In genomic region chr5:105484247-105484646, GRCm38 (mm10) we compare ENCODE assay signal across 24 mouse cellular contexts. TPM values are rescaled to one million over a fixed set of nuclear protein-coding genes. Genes with fewer than 3 reads are reported as not detected.
DNase-seq lines count a peak whose midpoint lies in the region; ATAC-seq and TF ChIP-seq lines count a peak whose summit lies in the region.
"Had no signal": no experiment of that assay in that cellular context is flagged by ENCODE, and none has a peak within 500 bp of the region (broad histone marks: within the 10 kb centered on the region; RNA-seq: fewer than 3 reads in every experiment).

No protein-coding gene starts in this region.

- no peaks in the 10 kb centered on the region for H3K27me3 ChIP-seq in embryonic facial prominence, embryonic 15.5 days
- no peaks in the 10 kb centered on the region for H3K27me3 ChIP-seq in intestine, embryonic 16.5 days (replicated peaks; ENCODE audit: control insufficient read depth, insufficient read depth, low read length)
- H3K27me3 ChIP-seq: embryonic facial prominence, embryonic 13.5 days; midbrain, embryonic 12.5 days; neural tube, embryonic 13.5 days had no signal

- peaks cover 21% of the 10 kb centered on the region for H3K36me3 ChIP-seq in embryonic facial prominence, embryonic 15.5 days
- 0 out of 2 replicates have a peak, but pooled peaks cover 6% of the 10 kb centered on the region for H3K36me3 ChIP-seq in intestine, embryonic 16.5 days (ENCODE audit: control insufficient read depth, insufficient read depth, low read length)

- intact Hi-C loops in heart, postnatal 25 days (cut with DNase I): no loop called here
- intact Hi-C loops in left cerebral cortex, adult 2 months (cut with DNase I): no loop called here

- H3K4me1 ChIP-seq in embryonic facial prominence, embryonic 15.5 days: no peaks in the 10 kb centered on the region
- no peaks in the 10 kb centered on the region for H3K4me1 ChIP-seq in intestine, embryonic 16.5 days (ENCODE audit: control insufficient read depth, insufficient read depth, low read length)
- H3K4me1 ChIP-seq: embryonic facial prominence, embryonic 13.5 days; limb, embryonic 10.5 days; midbrain, embryonic 12.5 days; neural tube, embryonic 13.5 days had no signal

- no peak overlapping the region for H3K4me2 ChIP-seq in embryonic facial prominence, embryonic 15.5 days (replicated peaks)
- H3K4me2 ChIP-seq in intestine, embryonic 16.5 days (ENCODE audit: low read depth, low read length): no peak overlapping the region
- H3K4me2 ChIP-seq: embryonic facial prominence, embryonic 13.5 days; midbrain, embryonic 12.5 days; neural tube, embryonic 13.5 days had no signal

- DNase-seq in cerebellum, postnatal 14 days: peak; percentile 38 to 68
- no peak for DNase-seq in cerebellum, adult 11-12 months
- DNase-seq in heart, adult 11 months: peak; percentile 81
- DNase-seq in heart, postnatal 25 days (ENCODE audit: low spot score): no peak
- no peak for DNase-seq in left cerebral cortex, adult 2 months (ENCODE audit: extremely low spot score in 1 of 2, low spot score in 2 of 2)
- DNase-seq in left cerebral cortex, adult 9 months (ENCODE audit: low spot score in 2 of 2): no peak
- DNase-seq: adrenal gland, postnatal 14 days; cerebellum, adult 8-10 months; gastrocnemius, postnatal 10 days; heart, adult 2 months; heart, postnatal 4 days; kidney, adult 2 months; kidney, postnatal 10 days; liver, postnatal 0 days; lung, postnatal 10 days; spleen, adult 18-20 months had no signal

- H3K27ac ChIP-seq in left cerebral cortex, adult 2 months: peak overlapping the region; percentile 48; the same call in 1 of the 2 replicates
- H3K27ac ChIP-seq in embryonic facial prominence, embryonic 15.5 days (replicated peaks): no peak overlapping the region
- no peak overlapping the region for H3K27ac ChIP-seq in intestine, embryonic 16.5 days (ENCODE audit: low read length)
- H3K27ac ChIP-seq: embryonic facial prominence, embryonic 13.5 days; heart, adult 2 months; limb, embryonic 10.5 days; midbrain, embryonic 12.5 days; neural tube, embryonic 13.5 days had no signal

- ATAC-seq in embryonic facial prominence, embryonic 15.5 days (ENCODE audit: insufficient number of reproducible peaks, low FRiP score, low TSS enrichment, low read depth): peak; percentile 39
- ATAC-seq in intestine, embryonic 16.5 days: no peak
- ATAC-seq: activated CD4-positive, CD25-positive, alpha-beta regulatory T cell, adult 4 months; CD4-positive, CD25-positive, alpha-beta regulatory T cell, adult 4 months; liver, postnatal 0 days had no signal

- H3K9ac ChIP-seq in embryonic facial prominence, embryonic 15.5 days: no peak overlapping the region
- H3K9ac ChIP-seq in intestine, embryonic 16.5 days (ENCODE audit: low read depth, low read length): no peak overlapping the region
- H3K9ac ChIP-seq: embryonic facial prominence, embryonic 13.5 days; liver, postnatal 0 days; midbrain, embryonic 12.5 days; neural tube, embryonic 13.5 days had no signal

- no peak for TF ChIP-seq CTCF in left cerebral cortex, adult 2 months (IDR thresholded peaks at IDR 0.05)

- no peaks in the 10 kb centered on the region for H3K9me3 ChIP-seq in embryonic facial prominence, embryonic 15.5 days (replicated peaks)
- no peaks in the 10 kb centered on the region for H3K9me3 ChIP-seq in intestine, embryonic 16.5 days (ENCODE audit: control insufficient read depth, low read length)
- H3K9me3 ChIP-seq: embryonic facial prominence, embryonic 13.5 days; limb, embryonic 10.5 days; midbrain, embryonic 12.5 days; neural tube, embryonic 13.5 days had no signal

- H3K4me3 ChIP-seq in left cerebral cortex, adult 2 months: no peak overlapping the region
- no peak overlapping the region for H3K4me3 ChIP-seq in embryonic facial prominence, embryonic 15.5 days (replicated peaks)
- H3K4me3 ChIP-seq in intestine, embryonic 16.5 days (ENCODE audit: low read length): no peak overlapping the region
- H3K4me3 ChIP-seq: embryonic facial prominence, embryonic 13.5 days; heart, adult 2 months; limb, embryonic 10.5 days; midbrain, embryonic 12.5 days; neural tube, embryonic 13.5 days had no signal

- WGBS in embryonic facial prominence, embryonic 15.5 days: 74% methylated on average over 6 of the region's 6 CpGs
- 90% methylated on average over 6 of the region's 6 CpGs for WGBS in intestine, embryonic 16.5 days

RNA-seq across cellular contexts. Expression of gene Lrrc8c, which starts 34.9 kb away (rescaled TPM):
- 10 to 100 TPM; 27.6 to 31.7 TPM for total RNA-seq in heart, postnatal 25 days (2021)
- total RNA-seq in left cerebral cortex, adult 2 months (2021): 10 to 100 TPM; 32.7 to 37.5 TPM
- 15.5 and 16.1 TPM in 2 replicates for polyA plus RNA-seq in embryonic facial prominence, embryonic 15.5 days (2015; fragmentation: Nextera tagmentation; extraction: Ambion mirVana)
- 12.0 and 12.4 TPM in 2 replicates for polyA plus RNA-seq in intestine, embryonic 16.5 days (2015; fragmentation: Nextera tagmentation; extraction: Ambion mirVana)

Comparison
In these comparisons a context has a peak if more than half of its experiments do, and no peak if none do; other contexts are left out.
1. DNase-seq: peak in cerebellum, postnatal 14 days (2 of 2) and heart, adult 11 months (single experiment); none in cerebellum, adult 11-12 months (single experiment), heart, postnatal 25 days (single experiment), left cerebral cortex, adult 2 months (0 of 2) and left cerebral cortex, adult 9 months (0 of 2).